Mouse (Mus musculus): ENCODE results near the gene Klrb1f.
"Not testable (repeated sequence)": the region's sequence is repeated elsewhere in the genome, so short reads cannot be mapped to it uniquely, and the experiment has no call there.

Gene Klrb1f

GRCm38 (mm10) chr6:129048857-129049473 lies 3.3 kb downstream of the Klrb1f start:
- peak; percentile 83 for DNase-seq

DNA sequence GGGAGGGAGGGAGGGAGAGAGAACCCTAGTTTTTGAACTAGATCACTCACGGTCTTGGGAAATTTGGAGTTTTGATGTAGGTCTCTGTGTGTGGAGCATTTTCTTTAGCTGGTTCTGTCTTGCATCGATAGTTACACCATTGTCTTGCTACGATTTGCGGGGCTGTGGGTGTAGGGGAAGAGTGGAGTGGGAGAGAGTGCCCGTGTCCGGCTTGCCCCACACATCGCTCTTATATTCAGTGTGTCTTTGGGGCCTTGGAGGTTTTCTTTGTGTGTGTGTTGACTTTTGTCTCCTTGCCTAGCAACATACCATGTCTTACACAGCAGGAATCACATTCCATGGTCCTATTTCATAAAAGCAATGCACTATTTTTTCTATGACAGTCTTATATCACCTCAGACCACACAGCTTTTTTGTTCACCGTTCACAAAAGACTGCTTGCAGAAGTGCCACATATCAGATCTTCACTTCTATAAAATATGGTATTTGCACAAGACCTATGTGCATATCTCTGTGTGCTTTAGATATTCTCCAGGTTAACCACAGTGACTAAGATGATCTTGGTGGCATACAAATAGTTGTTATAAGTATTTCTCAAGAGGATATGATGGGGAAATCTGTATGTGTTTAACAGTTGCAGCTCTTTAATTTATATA lies 4.0 kb downstream of the Klrb1f start:
- DNase-seq: no peak

DNA sequence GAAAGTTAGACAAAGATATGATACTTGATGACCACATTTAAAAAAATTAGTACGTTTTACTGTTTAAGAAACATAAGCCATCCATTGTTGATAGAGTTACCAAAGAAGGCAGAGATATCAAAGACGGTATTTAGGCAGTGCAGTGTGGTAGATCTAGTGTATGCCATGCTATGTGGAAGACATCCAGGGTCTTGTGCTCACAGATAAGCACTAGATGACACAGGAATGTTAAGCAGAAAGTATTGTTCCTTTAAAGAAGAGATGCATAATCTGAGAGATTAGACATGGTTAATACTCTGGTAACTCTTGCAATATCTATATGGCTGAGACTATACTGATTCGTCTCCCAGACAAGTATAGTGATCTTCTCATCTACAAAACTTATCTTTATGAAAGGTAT lies 5.4 kb downstream of the Klrb1f start:
- DNase-seq: no peak

GRCm38 (mm10) chr6:129051731-129052130 lies 6.0 kb downstream of the Klrb1f start:
- no peak for DNase-seq

DNA sequence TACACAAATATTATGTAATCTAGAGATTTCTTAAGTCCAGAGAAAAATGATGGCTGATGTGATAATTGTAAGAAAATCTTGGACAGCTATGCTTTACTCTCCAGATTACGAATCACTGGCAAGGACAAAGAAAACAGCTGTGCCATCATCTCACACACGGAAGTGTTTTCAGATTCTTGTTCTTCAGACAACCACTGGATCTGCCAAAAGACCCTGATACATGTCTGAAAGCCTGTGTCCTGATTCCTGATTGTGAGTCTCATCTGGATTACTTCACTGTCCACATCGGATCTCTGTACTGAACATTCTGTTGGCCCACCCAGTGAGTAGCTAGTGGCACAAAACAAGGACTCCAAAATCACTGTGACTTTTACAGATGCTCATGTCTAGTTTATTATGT lies 10.5 kb downstream of the Klrb1f start:
- DNase-seq: no peak

GRCm38 (mm10) chr6:129058013-129058412 lies 12.3 kb downstream of the Klrb1f start:
- DNase-seq: no peak

DNA sequence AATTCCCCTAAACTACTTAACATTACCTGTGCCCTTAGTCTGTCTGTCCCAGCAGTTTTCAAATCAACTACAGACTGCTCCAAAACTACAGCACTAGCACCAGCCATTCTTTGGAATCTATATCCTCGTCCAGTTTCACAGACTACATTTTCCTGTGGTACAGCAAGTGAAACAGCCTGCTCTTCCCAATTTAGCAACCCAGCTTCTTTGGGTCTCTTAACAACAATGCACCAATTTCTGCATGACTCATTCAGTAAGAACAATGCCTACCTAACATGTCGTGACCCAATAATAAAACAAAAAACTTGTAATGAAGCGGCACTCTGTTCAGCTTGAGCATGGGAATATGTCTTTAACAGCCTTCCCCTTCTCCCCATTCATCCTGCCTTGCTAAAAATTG lies 19.7 kb downstream of the Klrb1f start:
- no peak for DNase-seq

DNA sequence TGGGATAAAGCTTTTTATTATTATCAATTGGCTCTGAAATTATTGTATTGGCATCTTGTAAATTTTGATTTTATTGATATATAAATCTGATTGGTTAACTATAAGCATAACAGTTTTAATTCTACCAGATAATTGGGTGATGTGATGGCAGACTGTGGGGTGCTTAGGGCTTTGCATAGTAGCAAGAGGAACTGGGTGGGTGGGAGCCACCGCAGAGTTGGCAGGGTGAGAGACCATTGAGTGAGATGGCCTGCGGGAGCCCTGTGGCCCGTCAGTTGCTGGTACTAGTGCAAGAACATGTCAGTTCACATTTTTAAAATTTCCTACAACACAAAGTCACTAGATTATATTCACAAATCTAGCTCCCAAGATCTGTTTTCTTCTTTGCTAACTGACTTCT lies 20.2 kb downstream of the Klrb1f start:
- DNase-seq: no peak

DNA sequence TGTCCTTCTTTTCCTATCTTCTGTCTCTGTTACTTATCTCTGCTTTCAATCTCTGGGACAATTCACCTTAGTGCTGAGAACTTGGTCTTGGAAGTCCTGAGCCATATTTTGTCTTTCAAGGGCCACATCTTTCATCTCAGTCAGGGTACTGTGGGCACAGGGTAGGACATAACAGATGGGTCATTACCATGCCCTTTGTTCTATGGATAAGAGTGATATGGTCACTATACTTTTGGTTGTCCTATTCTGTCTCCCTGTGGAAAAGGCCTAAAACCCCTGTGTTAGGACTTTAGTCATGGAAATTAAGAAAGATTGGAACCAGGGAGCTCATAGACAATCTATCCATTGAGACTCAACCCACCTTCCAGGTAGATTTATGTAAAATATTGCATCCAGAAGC lies 20.8 kb downstream of the Klrb1f start:
- no peak for DNase-seq

- peak; percentile 48 for DNase-seq
These were observed 21.3 kb downstream of the Klrb1f start for GRCm38 (mm10) chr6:129066986-129067385.

GRCm38 (mm10) chr6:129085098-129085497 lies 39.4 kb downstream of the Klrb1f start:
- no peak for DNase-seq

DNA sequence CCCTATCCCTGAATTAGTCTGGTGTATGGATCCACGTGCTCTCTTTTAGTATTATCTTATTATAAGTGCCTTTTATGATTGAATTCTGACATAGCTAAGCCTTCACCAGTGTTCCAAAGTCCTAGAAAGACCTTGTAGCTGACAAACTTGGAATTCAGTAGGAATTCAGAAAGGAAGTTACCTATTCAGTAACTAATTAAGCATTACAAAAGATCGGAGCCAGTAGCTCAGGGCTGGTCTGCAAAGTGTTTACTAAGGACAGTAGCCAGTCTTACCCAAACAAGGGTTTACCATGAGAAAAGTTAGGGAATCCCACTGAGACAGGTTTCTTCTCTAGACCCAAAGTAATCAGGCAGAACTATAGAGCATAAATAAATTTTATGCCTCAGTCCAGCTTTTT lies 40.3 kb downstream of the Klrb1f start:
- DNase-seq: not testable (repeated sequence)

DNA sequence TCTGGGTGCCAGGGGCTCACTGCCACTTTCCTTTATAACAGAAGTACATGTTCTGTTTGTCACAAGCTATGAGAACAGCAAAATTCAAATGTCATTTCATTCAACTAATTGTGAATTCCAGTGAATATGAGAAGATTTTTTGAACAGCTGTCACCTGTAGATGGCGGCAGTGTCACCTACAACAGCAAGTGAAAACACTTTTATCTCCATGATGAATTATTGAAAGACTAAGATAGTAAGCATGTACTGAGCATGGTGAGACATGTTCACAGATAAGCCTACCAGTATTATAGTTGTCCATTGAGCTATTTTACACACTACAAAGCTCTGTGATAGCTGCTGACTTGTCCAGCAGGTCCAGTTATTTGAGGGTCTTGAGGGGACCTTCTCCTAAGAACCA lies 42.5 kb downstream of the Klrb1f start:
- peak; percentile 68 for DNase-seq

GRCm38 (mm10) chr6:129088596-129088995 lies 42.9 kb downstream of the Klrb1f start:
- DNase-seq: not testable (repeated sequence)

- DNase-seq: peak; percentile 38
These were observed 49.5 kb downstream of the Klrb1f start for GRCm38 (mm10) chr6:129095166-129095565.

DNA sequence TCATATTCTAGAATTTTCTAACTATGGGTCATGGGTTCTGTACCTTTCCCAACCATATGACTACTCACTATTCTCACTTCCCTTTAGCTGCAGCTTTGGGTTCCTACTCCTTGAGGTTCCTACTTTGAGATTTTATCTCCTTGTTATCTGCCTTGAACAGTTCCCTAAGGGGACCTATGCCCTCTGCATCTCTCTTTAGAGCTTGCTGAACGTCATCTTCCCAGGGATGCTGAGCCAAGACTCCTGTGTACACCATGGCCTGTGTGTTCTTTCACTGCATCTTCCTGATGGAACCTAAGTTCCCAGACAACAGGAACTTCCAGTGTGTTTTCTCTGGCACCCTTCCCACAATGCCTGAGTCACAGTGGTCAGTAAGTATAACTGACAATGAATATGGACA lies 52.2 kb downstream of the Klrb1f start:
- DNase-seq: peak; percentile 58

GRCm38 (mm10) chr6:129100794-129101193 lies 55.1 kb downstream of the Klrb1f start, which contains the start of gene Clec2e:
Gene Clec2e, minus strand, starts transcription at chr6:129100913.
- DNase-seq: not testable (repeated sequence)

- DNase-seq: no peak
These were observed 55.9 kb downstream of the Klrb1f start for GRCm38 (mm10) chr6:129101604-129102003.

DNA sequence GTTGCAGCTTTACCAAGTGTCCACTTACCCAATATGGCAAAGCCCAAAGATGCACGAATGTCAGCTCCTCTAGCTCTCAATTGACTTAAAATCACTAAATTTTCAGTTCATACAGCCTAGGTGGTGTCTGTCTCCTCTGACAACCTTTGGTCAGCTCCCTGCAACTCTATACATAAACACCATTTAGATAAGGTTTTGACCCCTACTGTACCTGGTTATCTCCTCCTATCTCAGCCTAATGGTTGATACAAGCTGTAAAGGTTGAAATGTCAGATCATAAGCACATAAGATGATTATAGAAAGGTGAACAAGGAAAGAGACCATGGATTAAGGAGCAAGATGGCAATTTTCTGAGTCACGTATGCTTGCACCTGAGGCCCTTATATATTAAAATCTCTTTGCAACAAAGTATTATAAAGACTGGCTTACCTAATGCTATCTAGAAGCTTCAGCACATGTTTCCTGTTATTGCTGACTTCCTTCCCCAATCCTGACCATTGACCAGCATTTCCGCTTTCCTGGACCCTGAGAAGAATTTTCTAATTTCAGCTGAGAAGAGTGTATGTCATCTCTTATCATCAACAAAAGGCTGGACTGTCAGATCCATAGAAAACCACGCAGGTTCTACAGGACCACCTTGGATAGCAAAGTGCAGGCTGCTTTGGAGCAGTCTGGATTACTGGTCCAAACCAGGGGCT lies 57.3 kb downstream of the Klrb1f start:
- DNase-seq: no peak
